Mouse (Mus musculus): ENCODE data around the gene Rln1. TPM values are rescaled to one million over a fixed set of nuclear protein-coding genes. Genes with fewer than 3 reads are reported as not detected.

The Rln1 gene
- polyA plus RNA-seq, 1 experiment, result not detected

- H3K4me2 ChIP-seq (ENCODE audit: low read depth), result no peak overlapping the region
- H3K4me3 ChIP-seq, result no peak overlapping the region
- H3K79me2 ChIP-seq (ENCODE audit: control insufficient read depth, insufficient read depth), result no peaks in the 10 kb centered on the region
- no peaks in the 10 kb centered on the region for H3K27me3 ChIP-seq (ENCODE audit: control insufficient read depth, insufficient read depth, insufficient read length)
- TF ChIP-seq CEBPB (IDR thresholded peaks at IDR 0.05; ENCODE audit: insufficient read depth, poor library complexity, severe bottlenecking), result no peak
- no peak for TF ChIP-seq REST (IDR thresholded peaks at IDR 0.05; ENCODE audit: insufficient read depth, insufficient read length)
- TF ChIP-seq E2F4 (IDR thresholded peaks at IDR 0.05; ENCODE audit: insufficient read depth), result no peak
- TF ChIP-seq TCF3 (IDR thresholded peaks at IDR 0.05; ENCODE audit: insufficient read length, low read depth), result no peak
- no peak for TF ChIP-seq POLR2AphosphoS2 (IDR thresholded peaks at IDR 0.05; ENCODE audit: insufficient read length, low read depth)
- TF ChIP-seq SRF (IDR thresholded peaks at IDR 0.05; ENCODE audit: control insufficient read depth, insufficient read length, low read depth), result no peak
- TF ChIP-seq MAX (IDR thresholded peaks at IDR 0.05; ENCODE audit: low read depth), result no peak
- no peak for TF ChIP-seq POLR2A (IDR thresholded peaks at IDR 0.05; ENCODE audit: insufficient read length, low read depth)
- no peak for TF ChIP-seq USF1 (IDR thresholded peaks at IDR 0.05; ENCODE audit: low read depth)
- no peak for TF ChIP-seq MYOG (IDR thresholded peaks at IDR 0.05; ENCODE audit: control insufficient read depth in 1 of 3, insufficient read depth in 1 of 3, insufficient read length in 2 of 3, low read depth in 2 of 3)
- TF ChIP-seq MYOD1 (IDR thresholded peaks at IDR 0.05; ENCODE audit: control insufficient read depth in 1 of 3, insufficient read length in 2 of 3, low read depth in 2 of 3), result no peak
- TF ChIP-seq TCF12 (IDR thresholded peaks at IDR 0.05; ENCODE audit: insufficient read depth, poor library complexity, severe bottlenecking), result no peak
- peaks cover 21% of the 10 kb centered on the region for H3K36me3 ChIP-seq (ENCODE audit: control insufficient read depth, insufficient read depth)
- H3ac ChIP-seq (ENCODE audit: control insufficient read depth, insufficient read length), result no peak overlapping the region
Measured at GRCm38 (mm10) chr19:29311791-29312190, 22.7 kb downstream of the Rln1 start.

- Histone ChIP-seq H3K4me3 (no peak overlapping the region), H3K36me3 (ENCODE audit: control insufficient read depth, insufficient read depth) (peaks cover 13% of the 10 kb centered on the region), H3ac (ENCODE audit: control insufficient read depth, insufficient read length) (no peak overlapping the region), H3K79me2 (ENCODE audit: control insufficient read depth, insufficient read depth) (no peaks in the 10 kb centered on the region), H3K27me3 (ENCODE audit: control insufficient read depth, insufficient read depth, insufficient read length) (no peaks in the 10 kb centered on the region), H3K4me2 (ENCODE audit: low read depth) (no peak overlapping the region)
- no peak for TF ChIP-seq POLR2A (IDR thresholded peaks at IDR 0.05; ENCODE audit: insufficient read length, low read depth)
- no peak for TF ChIP-seq MYOG (IDR thresholded peaks at IDR 0.05; ENCODE audit: control insufficient read depth in 1 of 3, insufficient read depth in 1 of 3, insufficient read length in 2 of 3, low read depth in 2 of 3)
- no peak for TF ChIP-seq TCF3 (IDR thresholded peaks at IDR 0.05; ENCODE audit: insufficient read length, low read depth)
- no peak for TF ChIP-seq MAX (IDR thresholded peaks at IDR 0.05; ENCODE audit: low read depth)
- no peak for TF ChIP-seq E2F4 (IDR thresholded peaks at IDR 0.05; ENCODE audit: insufficient read depth)
- no peak for TF ChIP-seq CEBPB (IDR thresholded peaks at IDR 0.05; ENCODE audit: insufficient read depth, poor library complexity, severe bottlenecking)
- TF ChIP-seq SRF (IDR thresholded peaks at IDR 0.05; ENCODE audit: control insufficient read depth, insufficient read length, low read depth), result no peak
- no peak for TF ChIP-seq POLR2AphosphoS2 (IDR thresholded peaks at IDR 0.05; ENCODE audit: insufficient read length, low read depth)
- no peak for TF ChIP-seq MYOD1 (IDR thresholded peaks at IDR 0.05; ENCODE audit: control insufficient read depth in 1 of 3, insufficient read length in 2 of 3, low read depth in 2 of 3)
- no peak for TF ChIP-seq USF1 (IDR thresholded peaks at IDR 0.05; ENCODE audit: low read depth)
- TF ChIP-seq REST (IDR thresholded peaks at IDR 0.05; ENCODE audit: insufficient read depth, insufficient read length), result no peak
- TF ChIP-seq TCF12 (IDR thresholded peaks at IDR 0.05; ENCODE audit: insufficient read depth, poor library complexity, severe bottlenecking), result no peak
Measured at GRCm38 (mm10) chr19:29308832-29309231, 25.6 kb downstream of the Rln1 start.

GRCm38 (mm10) chr19:29302119-29302518, 32.4 kb downstream of the Rln1 start:
- no peaks in the 10 kb centered on the region for H3K27me3 ChIP-seq (ENCODE audit: control insufficient read depth, insufficient read depth, insufficient read length)
- no peak overlapping the region for H3ac ChIP-seq (ENCODE audit: control insufficient read depth, insufficient read length)
- no peak overlapping the region for H3K4me2 ChIP-seq (ENCODE audit: low read depth)
- H3K79me2 ChIP-seq (ENCODE audit: control insufficient read depth, insufficient read depth), result no peaks in the 10 kb centered on the region
- H3K36me3 ChIP-seq (ENCODE audit: control insufficient read depth, insufficient read depth), result peaks cover 30% of the 10 kb centered on the region
- H3K4me3 ChIP-seq, result no peak overlapping the region
- no peak for TF ChIP-seq REST (IDR thresholded peaks at IDR 0.05; ENCODE audit: insufficient read depth, insufficient read length)
- no peak for TF ChIP-seq TCF3 (IDR thresholded peaks at IDR 0.05; ENCODE audit: insufficient read length, low read depth)
- no peak for TF ChIP-seq POLR2AphosphoS2 (IDR thresholded peaks at IDR 0.05; ENCODE audit: insufficient read length, low read depth)
- no peak for TF ChIP-seq MYOG (IDR thresholded peaks at IDR 0.05; ENCODE audit: control insufficient read depth in 1 of 3, insufficient read depth in 1 of 3, insufficient read length in 2 of 3, low read depth in 2 of 3)
- no peak for TF ChIP-seq SRF (IDR thresholded peaks at IDR 0.05; ENCODE audit: control insufficient read depth, insufficient read length, low read depth)
- TF ChIP-seq MAX (IDR thresholded peaks at IDR 0.05; ENCODE audit: low read depth), result no peak
- TF ChIP-seq USF1 (IDR thresholded peaks at IDR 0.05; ENCODE audit: low read depth), result no peak
- TF ChIP-seq E2F4 (IDR thresholded peaks at IDR 0.05; ENCODE audit: insufficient read depth), result no peak
- no peak for TF ChIP-seq POLR2A (IDR thresholded peaks at IDR 0.05; ENCODE audit: insufficient read length, low read depth)
- no peak for TF ChIP-seq CEBPB (IDR thresholded peaks at IDR 0.05; ENCODE audit: insufficient read depth, poor library complexity, severe bottlenecking)
- no peak for TF ChIP-seq MYOD1 (IDR thresholded peaks at IDR 0.05; ENCODE audit: control insufficient read depth in 1 of 3, insufficient read length in 2 of 3, low read depth in 2 of 3)
- TF ChIP-seq TCF12 (IDR thresholded peaks at IDR 0.05; ENCODE audit: insufficient read depth, poor library complexity, severe bottlenecking), result no peak

GRCm38 (mm10) chr19:29300919-29301318, 33.6 kb downstream of the Rln1 start:
- H3K4me2 ChIP-seq (ENCODE audit: low read depth), result no peak overlapping the region
- no peak overlapping the region for H3K4me3 ChIP-seq
- H3K27me3 ChIP-seq (ENCODE audit: control insufficient read depth, insufficient read depth, insufficient read length), result no peaks in the 10 kb centered on the region
- TF ChIP-seq MYOD1 (IDR thresholded peaks at IDR 0.05; ENCODE audit: control insufficient read depth in 1 of 3, insufficient read length in 2 of 3, low read depth in 2 of 3), result no peak
- no peak for TF ChIP-seq TCF3 (IDR thresholded peaks at IDR 0.05; ENCODE audit: insufficient read length, low read depth)
- TF ChIP-seq SRF (IDR thresholded peaks at IDR 0.05; ENCODE audit: control insufficient read depth, insufficient read length, low read depth), result no peak
- no peak for TF ChIP-seq TCF12 (IDR thresholded peaks at IDR 0.05; ENCODE audit: insufficient read depth, poor library complexity, severe bottlenecking)
- TF ChIP-seq MYOG (IDR thresholded peaks at IDR 0.05; ENCODE audit: control insufficient read depth in 1 of 3, insufficient read depth in 1 of 3, insufficient read length in 2 of 3, low read depth in 2 of 3), result no peak
- TF ChIP-seq REST (IDR thresholded peaks at IDR 0.05; ENCODE audit: insufficient read depth, insufficient read length), result no peak
- no peak for TF ChIP-seq CEBPB (IDR thresholded peaks at IDR 0.05; ENCODE audit: insufficient read depth, poor library complexity, severe bottlenecking)
- no peak for TF ChIP-seq POLR2A (IDR thresholded peaks at IDR 0.05; ENCODE audit: insufficient read length, low read depth)
- TF ChIP-seq POLR2AphosphoS2 (IDR thresholded peaks at IDR 0.05; ENCODE audit: insufficient read length, low read depth), result no peak
- no peak for TF ChIP-seq USF1 (IDR thresholded peaks at IDR 0.05; ENCODE audit: low read depth)
- no peak for TF ChIP-seq E2F4 (IDR thresholded peaks at IDR 0.05; ENCODE audit: insufficient read depth)
- TF ChIP-seq MAX (IDR thresholded peaks at IDR 0.05; ENCODE audit: low read depth), result no peak
- H3K36me3 ChIP-seq (ENCODE audit: control insufficient read depth, insufficient read depth), result peaks cover 30% of the 10 kb centered on the region
- H3ac ChIP-seq (ENCODE audit: control insufficient read depth, insufficient read length), result no peak overlapping the region
- no peaks in the 10 kb centered on the region for H3K79me2 ChIP-seq (ENCODE audit: control insufficient read depth, insufficient read depth)
